Mouse (Mus musculus): ENCODE measurements around the gene Rnf113a2. TPM values are rescaled to one million over a fixed set of nuclear protein-coding genes. Genes with fewer than 3 reads are reported as not detected.

The Rnf113a2 gene
- 1 to 10 TPM; 7.4 to 10.0 TPM for total RNA-seq (2021)
- long read RNA-seq, experiment 1, transcript Rnf113a2-201 (1 exons, 1,383 nt), result major isoform, 12 of 12 reads
- long read RNA-seq, experiment 1, partial matches to known transcripts, result 0 of 12 reads
- long read RNA-seq, experiment 1, other reads (novel, unspliced or antisense), result 0 of 12 reads
- long read RNA-seq, experiment 2, transcript Rnf113a2-201 (1 exons, 1,383 nt), result major isoform, 15 of 15 reads
- long read RNA-seq, experiment 2, partial matches to known transcripts, result 0 of 15 reads
- long read RNA-seq, experiment 2, other reads (novel, unspliced or antisense), result 0 of 15 reads

- DNase-seq, result peak; percentile 81 to 88
- intact Hi-C loops (cut with DNase I), result no loop called here
These were observed at the start of gene Rnf113a2 for GRCm38 (mm10) chr12:84416834-84417604. Gene Rnf113a2, plus strand, starts transcription at chr12:84417196.

GRCm38 (mm10) chr12:84371647-84372046 lies 45.3 kb upstream of the Rnf113a2 start:
- intact Hi-C loops (cut with DNase I), result no loop called here
- no peak for DNase-seq

- no peak for DNase-seq
- intact Hi-C loops (cut with DNase I), result no loop called here
These were observed 43.0 kb upstream of the Rnf113a2 start for GRCm38 (mm10) chr12:84373831-84374481.

GRCm38 (mm10) chr12:84382369-84382768 lies 34.6 kb upstream of the Rnf113a2 start:
- intact Hi-C loops (cut with DNase I), result no loop called here
- peak in 1 of 2 experiments; percentile 42 for DNase-seq

GRCm38 (mm10) chr12:84384644-84385081 lies 32.3 kb upstream of the Rnf113a2 start:
- intact Hi-C loops (cut with DNase I), result no loop called here
- DNase-seq, result peak; percentile 63 to 76

- no peak for DNase-seq
- intact Hi-C loops (cut with DNase I), result no loop called here
These were observed 31.6 kb upstream of the Rnf113a2 start for GRCm38 (mm10) chr12:84385408-84385807.

- DNase-seq, result no peak
- intact Hi-C loops (cut with DNase I), result no loop called here
These were observed 28.9 kb upstream of the Rnf113a2 start for GRCm38 (mm10) chr12:84388097-84388496.

GRCm38 (mm10) chr12:84388774-84389400 lies 28.1 kb upstream of the Rnf113a2 start:
- intact Hi-C loops (cut with DNase I), result no loop called here
- DNase-seq, result no peak

- DNase-seq, result peak in 1 of 2 experiments; percentile 50
- intact Hi-C loops (cut with DNase I), result no loop called here
These were observed 26.7 kb upstream of the Rnf113a2 start for GRCm38 (mm10) chr12:84390336-84390735.

GRCm38 (mm10) chr12:84392681-84393080 lies 24.3 kb upstream of the Rnf113a2 start:
- intact Hi-C loops (cut with DNase I), result no loop called here
- DNase-seq, result no peak

GRCm38 (mm10) chr12:84393847-84394246 lies 23.1 kb upstream of the Rnf113a2 start:
- intact Hi-C loops (cut with DNase I), result no loop called here

GRCm38 (mm10) chr12:84396947-84397679 lies 19.9 kb upstream of the Rnf113a2 start:
- intact Hi-C loops (cut with DNase I), result no loop called here
- DNase-seq, result no peak

More at GRCm38 (mm10) chr12:84393847-84394246, 23.1 kb upstream of the Rnf113a2 start:
- no peak for DNase-seq

GRCm38 (mm10) chr12:84397685-84398084 lies 19.3 kb upstream of the Rnf113a2 start:
- intact Hi-C loops (cut with DNase I), result no loop called here
- DNase-seq, result no peak

- intact Hi-C loops (cut with DNase I), result no loop called here
- DNase-seq, result no peak
These were observed 18.4 kb upstream of the Rnf113a2 start for GRCm38 (mm10) chr12:84398629-84399028.

GRCm38 (mm10) chr12:84399135-84399534 lies 17.9 kb upstream of the Rnf113a2 start:
- intact Hi-C loops (cut with DNase I), result no loop called here
- no peak for DNase-seq

- intact Hi-C loops (cut with DNase I), result no loop called here
- no peak for DNase-seq
These were observed 17.3 kb upstream of the Rnf113a2 start for GRCm38 (mm10) chr12:84399663-84400062.

GRCm38 (mm10) chr12:84400068-84400467 lies 16.9 kb upstream of the Rnf113a2 start:
- intact Hi-C loops (cut with DNase I), result no loop called here
- no peak for DNase-seq

GRCm38 (mm10) chr12:84400653-84401052 lies 16.3 kb upstream of the Rnf113a2 start:
- intact Hi-C loops (cut with DNase I), result no loop called here
- DNase-seq, result no peak

GRCm38 (mm10) chr12:84402923-84403322 lies 14.1 kb upstream of the Rnf113a2 start:
- no peak for DNase-seq
- intact Hi-C loops (cut with DNase I), result no loop called here

GRCm38 (mm10) chr12:84404541-84404940 lies 12.5 kb upstream of the Rnf113a2 start:
- intact Hi-C loops (cut with DNase I), result no loop called here

More at GRCm38 (mm10) chr12:84404541-84404940, 12.5 kb upstream of the Rnf113a2 start:
- no peak for DNase-seq

Measured in heart, postnatal 14 days (tissue).